Mouse (Mus musculus) embryonic fibroblast, embryonic 13.5 days (primary cell): ENCODE data around the gene Rbak.

ENCODE experiments used
- CTCF ChIP-seq: IDR thresholded peaks from 2 replicates; pipeline ENCODE4 v1.5.1; 2011; ENCODE audit warnings: mild to moderate bottlenecking, control low read depth, low read length, moderate library complexity, borderline replicate concordance; ENCODE audit not compliant: insufficient read depth
- POLR2A ChIP-seq: IDR thresholded peaks from 2 replicates; pipeline ENCODE4 v1.6.1; 2011; ENCODE audit warnings: low read depth, mild to moderate bottlenecking, control low read depth, low read length, moderate library complexity

- no peak for TF ChIP-seq CTCF
- TF ChIP-seq POLR2A = no peak
Observed at GRCm38 (mm10) chr5:143153756-143154155, 26.8 kb downstream of the Rbak start.
